Mouse (Mus musculus): ENCODE measurements around the gene Arsg.
A peak's percentile ranks its signal among the peaks of the same experiment; 100 is the strongest.

Gene Arsg

DNA sequence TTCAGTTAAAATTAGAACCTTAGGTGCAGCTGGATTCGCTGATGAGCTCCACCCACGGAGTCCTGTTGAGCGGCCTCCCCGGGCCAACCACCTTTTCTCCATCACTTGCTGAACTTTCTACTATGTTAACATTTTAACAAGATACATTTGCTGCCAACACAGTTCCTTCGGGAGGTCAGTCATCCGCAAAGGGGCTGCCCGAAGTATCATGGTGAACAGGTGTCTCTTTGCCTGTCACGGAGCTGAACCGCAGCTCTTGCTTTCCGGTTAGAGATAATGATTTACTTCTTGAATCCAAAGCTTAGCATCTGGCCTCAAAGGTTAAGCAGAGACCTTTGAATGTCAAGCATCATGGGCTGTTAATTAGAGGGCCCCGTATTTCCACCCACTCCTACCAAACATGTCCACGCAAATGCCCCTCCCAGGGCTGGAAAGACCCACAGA lies 72.5 kb downstream of the Arsg start:
- DNase-seq (ENCODE audit: low spot score) = no peak

DNA sequence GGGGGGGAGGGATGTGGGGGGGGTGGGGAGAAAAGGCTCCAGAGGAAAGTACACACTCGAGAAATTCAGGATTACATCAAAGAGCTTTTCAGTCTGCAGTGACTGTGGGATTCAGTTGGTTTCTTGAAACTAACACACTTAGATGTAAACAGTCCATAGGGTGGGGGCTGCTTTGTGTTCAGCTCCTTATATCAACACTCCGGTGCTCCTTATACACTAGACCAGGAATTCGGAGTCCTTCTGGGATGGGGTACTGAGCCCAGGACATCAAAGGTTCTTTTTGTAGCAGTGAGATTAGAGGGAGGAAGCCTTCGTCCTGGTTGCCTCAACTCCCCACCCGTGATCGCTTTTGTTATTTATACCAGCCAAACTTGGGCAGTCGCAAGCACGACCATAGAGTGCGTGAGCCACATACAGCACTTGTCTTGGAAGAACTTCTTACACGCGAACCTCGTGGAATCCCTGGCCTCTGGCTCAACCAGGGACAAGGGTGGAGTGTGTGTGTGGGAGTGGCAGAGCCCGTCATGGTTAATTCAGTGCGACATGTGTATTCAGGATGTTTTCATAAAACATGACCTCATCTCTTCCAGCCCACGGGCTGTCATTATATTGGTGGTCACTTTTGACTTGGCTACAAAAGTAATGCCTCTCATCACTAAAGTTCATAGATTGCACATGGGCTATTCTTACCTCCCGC lies 73.3 kb downstream of the Arsg start:
- no peak for DNase-seq (ENCODE audit: low spot score)

GRCm38 (mm10) chr11:109547652-109548051 lies 74.5 kb downstream of the Arsg start:
- no peak for DNase-seq (ENCODE audit: low spot score)

DNA sequence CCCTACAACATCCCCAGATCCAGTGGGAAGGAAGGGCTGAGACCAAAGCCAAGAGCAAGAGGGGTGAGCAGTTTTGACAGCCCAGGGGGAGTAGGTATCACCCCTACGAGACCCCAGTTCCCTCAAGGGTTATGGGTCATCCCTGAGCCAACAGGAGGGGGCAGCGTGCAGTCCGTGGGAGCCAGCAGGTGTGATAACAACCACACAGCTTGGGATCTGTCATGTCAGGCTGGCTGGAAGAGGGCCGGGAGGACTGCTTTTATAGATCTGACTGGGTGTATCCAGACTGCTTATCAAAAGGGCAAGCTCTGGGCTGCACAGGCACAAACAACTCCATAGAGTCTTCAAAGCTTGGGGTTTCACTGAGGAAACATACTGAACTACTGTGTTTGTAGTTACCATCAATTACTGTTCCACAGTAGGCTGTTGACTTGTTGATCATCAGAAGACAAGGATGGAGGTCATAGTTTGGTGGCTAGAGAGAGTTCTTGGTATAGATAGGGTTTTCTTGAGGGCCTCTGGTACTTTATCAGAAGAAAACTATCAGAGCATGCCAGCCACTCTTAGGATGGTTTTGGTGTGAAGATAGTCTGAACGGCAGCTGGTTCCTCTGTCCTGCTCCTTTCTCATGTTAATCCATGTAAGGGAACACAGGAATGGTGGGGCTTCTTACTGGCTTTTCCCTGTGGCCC lies 76.6 kb downstream of the Arsg start:
- DNase-seq (ENCODE audit: low spot score) = no peak

DNA sequence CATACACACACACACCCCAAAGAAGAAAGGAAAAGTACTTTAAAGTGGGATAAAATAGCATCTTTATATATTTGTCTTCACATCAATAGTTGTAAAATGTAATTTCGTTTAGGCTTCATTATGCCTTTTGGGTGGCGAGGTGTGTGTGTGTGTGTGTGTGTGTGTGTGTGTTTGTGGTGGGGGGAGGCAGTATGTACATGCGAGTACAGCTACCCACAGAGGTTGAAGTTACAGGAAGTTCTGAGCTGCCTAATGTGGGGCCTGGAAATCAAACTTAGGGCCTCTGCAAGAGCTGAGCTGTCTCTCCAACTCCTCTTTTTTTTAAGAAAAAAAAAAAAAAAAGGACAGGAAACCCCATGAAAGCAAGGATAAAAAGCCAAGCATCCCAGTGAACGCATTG lies 80.7 kb downstream of the Arsg start:
- no peak for DNase-seq (ENCODE audit: low spot score)

DNA sequence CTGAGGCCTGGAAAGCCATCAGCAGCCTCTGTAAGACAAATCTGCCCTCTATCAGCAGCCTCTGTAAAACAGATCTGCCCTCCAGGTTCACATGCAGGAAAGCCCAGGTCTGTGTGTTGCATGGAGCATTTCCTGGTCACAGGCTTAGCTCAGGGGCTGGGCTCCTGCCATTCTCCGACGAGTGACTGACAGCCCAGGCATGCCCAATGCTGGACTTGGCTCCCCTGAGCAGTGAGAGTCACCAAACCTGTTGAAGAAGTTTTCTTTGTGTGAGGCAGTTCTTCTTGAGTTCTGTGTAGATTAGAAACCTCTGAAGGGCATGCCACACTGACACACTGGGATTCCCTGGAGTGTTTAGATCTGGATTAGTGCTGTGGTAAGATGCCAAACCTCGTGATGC lies 81.3 kb downstream of the Arsg start:
- no peak for DNase-seq (ENCODE audit: low spot score)

GRCm38 (mm10) chr11:109556130-109556529 lies 83.0 kb downstream of the Arsg start:
- no peak for DNase-seq (ENCODE audit: low spot score)

DNA sequence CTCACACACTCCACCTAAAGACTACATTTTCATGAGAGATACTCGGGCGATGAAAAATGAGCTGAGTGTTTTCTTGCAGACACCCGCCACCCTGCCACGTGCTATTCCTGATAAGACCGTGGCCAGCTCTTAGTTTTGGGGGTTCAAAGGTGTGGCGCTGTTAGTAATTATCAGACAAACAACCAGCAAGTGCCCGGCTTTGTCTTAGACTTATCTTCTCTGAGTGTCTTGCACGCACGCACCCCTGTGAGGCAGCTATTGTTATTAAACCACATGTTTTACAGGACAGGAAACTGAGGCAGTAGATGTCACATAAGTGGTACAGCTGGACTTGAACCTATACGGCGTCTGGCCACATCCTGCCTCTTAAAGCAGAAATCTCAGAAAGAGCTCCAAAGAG lies 84.2 kb downstream of the Arsg start:
- no peak for DNase-seq (ENCODE audit: low spot score)

DNA sequence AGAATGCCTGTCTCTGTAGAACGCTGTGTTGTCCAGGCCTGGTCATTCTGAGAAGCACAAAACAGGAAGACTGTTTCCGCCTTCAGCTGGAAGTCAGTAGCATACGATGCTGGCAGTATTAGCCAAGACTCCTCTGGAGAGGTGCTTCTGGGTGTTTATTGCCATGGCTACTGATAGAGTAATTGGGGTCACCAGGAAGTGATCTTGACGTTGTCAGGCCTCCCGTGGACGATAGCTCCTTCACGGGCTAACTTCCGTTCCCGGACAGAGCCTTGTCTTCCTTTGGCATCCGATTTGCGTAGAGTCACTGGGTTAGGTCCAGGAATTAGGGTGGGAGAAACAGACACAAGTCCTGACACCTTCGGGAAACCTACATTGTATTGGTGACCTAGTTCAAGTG lies 86.1 kb downstream of the Arsg start:
- DNase-seq (ENCODE audit: low spot score) = no peak

DNA sequence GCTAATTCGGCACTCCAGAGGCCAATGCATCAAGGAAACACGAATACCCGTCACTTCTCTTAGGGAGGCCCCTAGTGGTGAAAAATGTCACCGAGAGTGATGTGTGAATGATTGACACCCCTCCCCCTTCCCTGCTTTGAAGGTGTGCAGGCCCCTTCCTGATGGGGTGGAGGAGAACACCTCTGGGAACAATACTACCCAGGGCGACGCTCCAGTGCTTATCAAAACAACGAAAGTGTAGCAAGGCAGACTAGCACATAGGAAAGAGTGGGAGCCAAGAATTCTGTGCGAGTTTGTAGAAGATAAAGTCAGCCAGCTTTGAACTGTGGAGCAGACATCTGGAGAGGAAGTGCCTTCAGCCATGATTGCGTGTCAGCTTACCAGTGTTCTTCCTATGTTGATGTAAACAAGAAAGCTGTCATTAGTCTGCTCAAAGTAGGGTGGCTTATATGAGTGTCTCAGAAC lies 87.7 kb downstream of the Arsg start:
- peak; percentile 38 for DNase-seq (ENCODE audit: low spot score)

GRCm38 (mm10) chr11:109561445-109561844 lies 88.3 kb downstream of the Arsg start:
- no peak for DNase-seq (ENCODE audit: low spot score)

DNA sequence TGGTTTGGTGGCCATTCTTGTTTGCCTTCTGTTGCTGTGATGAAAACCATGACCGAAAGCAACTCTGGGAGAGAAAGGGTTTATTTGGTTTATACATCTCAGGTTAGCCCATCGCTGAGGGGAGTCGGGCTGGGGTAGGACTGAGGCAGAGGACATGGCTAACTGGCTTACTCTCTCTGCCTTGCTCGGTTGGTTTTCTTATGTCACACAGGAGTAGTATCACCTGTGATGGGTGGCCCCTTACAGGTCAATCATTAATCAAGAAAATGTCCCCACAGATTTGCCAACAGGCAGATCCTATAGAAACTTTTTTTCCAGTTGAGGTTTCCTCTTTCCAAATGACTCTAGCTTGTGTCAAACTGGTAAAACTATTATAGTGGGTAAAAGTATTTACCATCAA lies 90.5 kb downstream of the Arsg start:
- DNase-seq (ENCODE audit: low spot score) = no peak

- DNase-seq (ENCODE audit: low spot score) = no peak
Observed at GRCm38 (mm10) chr11:109564466-109565214, 91.5 kb downstream of the Arsg start.

DNA sequence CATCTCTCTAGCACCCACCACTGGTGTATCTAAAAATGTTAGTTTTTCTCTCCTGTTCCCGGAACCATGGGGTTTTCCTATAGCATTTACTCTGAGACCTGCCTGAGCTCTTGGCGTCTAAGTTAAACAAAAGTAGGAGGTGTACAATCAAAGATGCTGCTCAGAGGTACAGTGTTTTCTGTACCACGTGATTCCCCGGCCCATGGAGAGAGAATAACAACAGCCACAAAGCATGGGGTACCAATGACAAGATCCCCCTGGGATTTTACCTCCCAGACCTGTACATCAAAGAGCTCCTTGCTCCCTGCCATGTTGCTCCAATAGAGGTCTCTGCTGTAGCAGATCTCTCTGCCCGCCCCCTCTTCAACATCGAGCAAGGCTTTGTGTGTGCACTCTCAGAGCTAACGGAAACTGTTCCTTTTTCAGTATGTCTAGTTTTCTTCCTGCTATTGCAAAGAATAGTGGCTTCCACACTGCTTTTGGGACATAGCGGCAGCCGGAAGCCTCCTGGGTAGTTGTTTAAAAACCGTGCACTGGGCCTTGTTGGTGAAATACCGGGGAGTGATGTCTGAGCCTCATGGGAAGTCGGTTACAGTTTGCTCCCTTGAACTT lies 95.9 kb downstream of the Arsg start:
- no peak for DNase-seq (ENCODE audit: low spot score)

GRCm38 (mm10) chr11:109569809-109570208 lies 96.6 kb downstream of the Arsg start:
- no peak for DNase-seq (ENCODE audit: low spot score)

- no peak for DNase-seq (ENCODE audit: low spot score)
Observed at GRCm38 (mm10) chr11:109572051-109572450, 98.9 kb downstream of the Arsg start.

- DNase-seq (ENCODE audit: low spot score) = no peak
Observed at GRCm38 (mm10) chr11:109574604-109575003, 101.4 kb downstream of the Arsg start.

DNA sequence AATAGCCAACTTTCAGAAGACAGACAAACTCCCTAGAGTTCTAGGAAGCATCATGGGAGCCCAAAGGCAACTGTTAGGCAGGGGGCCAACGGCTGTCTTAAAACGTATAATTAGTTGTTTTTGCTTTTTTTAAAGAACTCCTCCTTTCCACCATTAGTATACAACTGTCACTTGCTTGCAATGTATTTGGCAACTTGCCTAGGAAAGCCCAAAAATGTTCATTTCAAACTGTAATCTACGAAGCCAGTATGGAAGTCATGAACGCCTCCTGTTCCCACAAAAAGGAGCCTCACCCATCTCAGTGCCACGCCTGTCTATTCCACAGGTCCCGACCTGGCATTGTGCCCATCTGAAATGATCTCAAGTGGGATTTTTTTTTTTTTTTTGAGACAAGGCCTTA lies 102.7 kb downstream of the Arsg start:
- no peak for DNase-seq (ENCODE audit: low spot score)

- DNase-seq (ENCODE audit: low spot score) = no peak
Observed at GRCm38 (mm10) chr11:109578536-109578935, 105.4 kb downstream of the Arsg start.

- DNase-seq (ENCODE audit: low spot score) = no peak
Observed at GRCm38 (mm10) chr11:109579999-109580398, 106.8 kb downstream of the Arsg start.

GRCm38 (mm10) chr11:109583986-109584385 lies 110.8 kb downstream of the Arsg start:
- no peak for DNase-seq (ENCODE audit: low spot score)
